ENCODE assay signal across 19 mouse cellular contexts in genomic region chr8:85323084-85323483, GRCm38 (mm10). TPM values are rescaled to one million over a fixed set of nuclear protein-coding genes. Genes with fewer than 3 reads are reported as not detected.
DNase-seq lines count a peak whose midpoint lies in the region; ATAC-seq lines count a peak whose summit lies in the region.
"Had no signal": no experiment of that assay in that cellular context is flagged by ENCODE, and none has a peak within 500 bp of the region (broad histone marks: within the 10 kb centered on the region; RNA-seq: fewer than 3 reads in every experiment).

No protein-coding gene starts in this region.

- DNase-seq in 3T3-L1 (ENCODE audit: low read depth, low spot score), result peak; percentile 35
- DNase-seq in NIH3T3 (ENCODE audit: low read depth), result peak; percentile 16
- DNase-seq in left cerebral cortex, adult 18-20 months (ENCODE audit: low spot score in 2 of 2), result no peak
- no peak for DNase-seq in adrenal gland, postnatal 4 days (ENCODE audit: low spot score in 2 of 2)
- DNase-seq in thymus, postnatal 0 days (ENCODE audit: low spot score), result no peak
- DNase-seq: adrenal gland, postnatal 14 days; cerebellum, adult 18-20 months; cerebellum, adult 9-10 months; cerebellum, postnatal 14 days; embryo, embryonic 11 days; gastrocnemius, postnatal 25 days; heart, adult 2 months; kidney, adult 11 months had no signal

- peak; percentile 36 to 37; a peak in 1 of 4 replicates for ATAC-seq in hematopoietic stem cell, adult 5-6 weeks (replicated peaks in 1 of 2; ENCODE audit: insufficient read depth in 1 of 2, low FRiP score in 2 of 2, low TSS enrichment in 1 of 2, low read depth in 1 of 2, poor library complexity in 2 of 2, severe bottlenecking in 2 of 2)
- ATAC-seq: CD4-positive, CD25-positive, alpha-beta regulatory T cell, adult 4 months; forebrain, embryonic 15.5 days; hindbrain, embryonic 16.5 days; intestine, embryonic 15.5 days; Patski had no signal

RNA-seq across cellular contexts. Expression of gene Vps35, which starts 23.5 kb away (rescaled TPM):
- total RNA-seq in hematopoietic stem cell, adult 5-6 weeks (2017), result 117 and 119 TPM in 2 replicates
- total RNA-seq in left cerebral cortex, adult 18-20 months (2021), result 100 to 1,000 TPM; 128 to 133 TPM
- 10 to 100 TPM; 86.3 to 94.8 TPM for total RNA-seq in adrenal gland, postnatal 4 days (2021)
- 111 and 116 TPM in 2 replicates for polyA plus RNA-seq in thymus, postnatal 0 days (2015; fragmentation: Nextera tagmentation; extraction: Ambion mirVana)

RNA-seq across cellular contexts. Expression of gene Orc6, which starts 23.7 kb away (rescaled TPM):
- total RNA-seq in hematopoietic stem cell, adult 5-6 weeks (2017), result 65.1 and 92.5 TPM in 2 replicates
- 10 to 100 TPM; 26.5 to 28.1 TPM for total RNA-seq in left cerebral cortex, adult 18-20 months (2021)
- total RNA-seq in adrenal gland, postnatal 4 days (2021), result 10 to 100 TPM; 46.6 to 48.6 TPM
- 108 and 112 TPM in 2 replicates for polyA plus RNA-seq in thymus, postnatal 0 days (2015; fragmentation: Nextera tagmentation; extraction: Ambion mirVana)

Comparison
In these comparisons a context has a peak if more than half of its experiments do, and no peak if none do; other contexts are left out.
1. DNase-seq: peak in 3T3-L1 (single experiment) and NIH3T3 (single experiment); none in left cerebral cortex, adult 18-20 months (0 of 2), adrenal gland, postnatal 4 days (0 of 2) and thymus, postnatal 0 days (single experiment).